16 mouse cellular contexts compared by ENCODE assay signal in genomic region chr13:41822617-41823016, GRCm38 (mm10). TPM values are rescaled to one million over a fixed set of nuclear protein-coding genes. Genes with fewer than 3 reads are reported as not detected.
DNase-seq lines count a peak whose midpoint lies in the region; ATAC-seq and TF ChIP-seq lines count a peak whose summit lies in the region.
"Had no signal": no experiment of that assay in that cellular context is flagged by ENCODE, and none has a peak within 500 bp of the region (broad histone marks: within the 10 kb centered on the region; RNA-seq: fewer than 3 reads in every experiment).

No protein-coding gene starts in this region.

- H3K4me2 ChIP-seq in forebrain, embryonic 12.5 days: no peak overlapping the region
- H3K4me2 ChIP-seq in hindbrain, embryonic 12.5 days (replicated peaks): no peak overlapping the region
- no peak overlapping the region for H3K4me2 ChIP-seq in intestine, embryonic 16.5 days (ENCODE audit: low read depth, low read length)
- H3K4me2 ChIP-seq: hindbrain, embryonic 13.5 days; limb, embryonic 12.5 days; liver, embryonic 13.5 days; lung, embryonic 15.5 days; midbrain, embryonic 13.5 days had no signal

- intact Hi-C loops in left cerebral cortex, postnatal 25 days (cut with DNase I): loop anchor here (1.0 to 2.0 kb wide), 3 partner anchors 73 to 230 kb away; partner anchors contain the start of gene Hivep1

- WGBS in forebrain, embryonic 12.5 days: 30% methylated on average over 2 of the region's 2 CpGs
- 56% methylated on average over 2 of the region's 2 CpGs for WGBS in hindbrain, embryonic 12.5 days
- 39% methylated on average over 2 of the region's 2 CpGs for WGBS in intestine, embryonic 16.5 days

- no peak for ATAC-seq in forebrain, embryonic 12.5 days (ENCODE audit: low FRiP score)
- no peak for ATAC-seq in hindbrain, embryonic 12.5 days (ENCODE audit: low FRiP score)
- no peak for ATAC-seq in intestine, embryonic 16.5 days
- ATAC-seq: forebrain, embryonic 14.5 days; midbrain, embryonic 13.5 days had no signal

- no peak for TF ChIP-seq CTCF in layer of hippocampus, adult 2 months (conservative IDR thresholded peaks at IDR 0.05)

- no peak overlapping the region for H3K27ac ChIP-seq in layer of hippocampus, adult 2 months
- H3K27ac ChIP-seq in forebrain, embryonic 12.5 days: no peak overlapping the region
- no peak overlapping the region for H3K27ac ChIP-seq in hindbrain, embryonic 12.5 days
- no peak overlapping the region for H3K27ac ChIP-seq in intestine, embryonic 16.5 days (ENCODE audit: low read length)
- H3K27ac ChIP-seq: heart, adult 2 months; hindbrain, embryonic 13.5 days; limb, embryonic 12.5 days; liver, embryonic 13.5 days; lung, embryonic 15.5 days; midbrain, embryonic 13.5 days had no signal

- H3K27me3 ChIP-seq in forebrain, embryonic 12.5 days: no peaks in the 10 kb centered on the region
- no peaks in the 10 kb centered on the region for H3K27me3 ChIP-seq in hindbrain, embryonic 12.5 days
- H3K27me3 ChIP-seq in intestine, embryonic 16.5 days (replicated peaks; ENCODE audit: control insufficient read depth, insufficient read depth, low read length): no peaks in the 10 kb centered on the region
- H3K27me3 ChIP-seq: hindbrain, embryonic 13.5 days; limb, embryonic 12.5 days; liver, embryonic 13.5 days; lung, embryonic 15.5 days; midbrain, embryonic 13.5 days had no signal

- no peaks in the 10 kb centered on the region for H3K36me3 ChIP-seq in forebrain, embryonic 12.5 days (replicated peaks)
- no peaks in the 10 kb centered on the region for H3K36me3 ChIP-seq in hindbrain, embryonic 12.5 days
- H3K36me3 ChIP-seq in intestine, embryonic 16.5 days (ENCODE audit: control insufficient read depth, insufficient read depth, low read length): no peaks in the 10 kb centered on the region
- H3K36me3 ChIP-seq: G1E; hindbrain, embryonic 13.5 days; limb, embryonic 12.5 days; liver, embryonic 13.5 days; lung, embryonic 15.5 days; midbrain, embryonic 13.5 days had no signal

- DNase-seq in retina, postnatal 1 day: peak; percentile 16
- DNase-seq in retina, embryonic 14.5 days (ENCODE audit: low spot score): no peak
- peak; percentile 57 to 58 for DNase-seq in layer of hippocampus, adult 2 months (ENCODE audit: low spot score in 2 of 2)
- DNase-seq in left cerebral cortex, postnatal 25 days (ENCODE audit: low spot score in 2 of 2): peak; percentile 68 to 95
- DNase-seq: cerebellum, postnatal 14 days; heart, adult 2 months; liver, embryonic 13.5 days had no signal

- H3K4me3 ChIP-seq in layer of hippocampus, adult 2 months: no peak overlapping the region
- no peak overlapping the region for H3K4me3 ChIP-seq in forebrain, embryonic 12.5 days (replicated peaks)
- no peak overlapping the region for H3K4me3 ChIP-seq in hindbrain, embryonic 12.5 days
- no peak overlapping the region for H3K4me3 ChIP-seq in intestine, embryonic 16.5 days (ENCODE audit: low read length)
- H3K4me3 ChIP-seq: heart, adult 2 months; hindbrain, embryonic 13.5 days; limb, embryonic 12.5 days; liver, embryonic 13.5 days; lung, embryonic 15.5 days; midbrain, embryonic 13.5 days had no signal

- H3K9me3 ChIP-seq in forebrain, embryonic 12.5 days: no peaks in the 10 kb centered on the region
- H3K9me3 ChIP-seq in hindbrain, embryonic 12.5 days (replicated peaks): no peaks in the 10 kb centered on the region
- no peaks in the 10 kb centered on the region for H3K9me3 ChIP-seq in intestine, embryonic 16.5 days (ENCODE audit: control insufficient read depth, low read length)
- H3K9me3 ChIP-seq: G1E; hindbrain, embryonic 13.5 days; limb, embryonic 12.5 days; liver, embryonic 13.5 days; lung, embryonic 15.5 days; midbrain, embryonic 13.5 days had no signal

- H3K4me1 ChIP-seq in forebrain, embryonic 12.5 days: peaks cover 3% of the 10 kb centered on the region; the same call in 1 of the 2 replicates
- H3K4me1 ChIP-seq in hindbrain, embryonic 12.5 days: no peaks in the 10 kb centered on the region
- no peaks in the 10 kb centered on the region; the same call in 1 of the 2 replicates for H3K4me1 ChIP-seq in intestine, embryonic 16.5 days (ENCODE audit: control insufficient read depth, insufficient read depth, low read length)
- H3K4me1 ChIP-seq: hindbrain, embryonic 13.5 days; limb, embryonic 12.5 days; liver, embryonic 13.5 days; lung, embryonic 15.5 days; midbrain, embryonic 13.5 days had no signal

- H3K9ac ChIP-seq in forebrain, embryonic 12.5 days: no peak overlapping the region
- no peak overlapping the region for H3K9ac ChIP-seq in hindbrain, embryonic 12.5 days
- no peak overlapping the region for H3K9ac ChIP-seq in intestine, embryonic 16.5 days (ENCODE audit: low read depth, low read length)
- H3K9ac ChIP-seq: hindbrain, embryonic 13.5 days; limb, embryonic 12.5 days; liver, embryonic 13.5 days; lung, embryonic 15.5 days; midbrain, embryonic 13.5 days had no signal

RNA-seq across cellular contexts. Expression of gene Adtrp, which starts 24.9 kb away (rescaled TPM):
- not detected for total RNA-seq in layer of hippocampus, adult 2 months (2021)
- under 1 TPM; 0.50 to 0.94 TPM for total RNA-seq in left cerebral cortex, postnatal 25 days (2021)
- polyA plus RNA-seq in forebrain, embryonic 12.5 days (2016; fragmentation: Nextera tagmentation; extraction: Ambion mirVana): 0.19 and 0.24 TPM in 2 replicates
- polyA plus RNA-seq in hindbrain, embryonic 12.5 days (2016; fragmentation: Nextera tagmentation; extraction: Ambion mirVana): 0.45 and 1.3 TPM in 2 replicates
- 21.5 and 32.5 TPM in 2 replicates for polyA plus RNA-seq in intestine, embryonic 16.5 days (2015; fragmentation: Nextera tagmentation; extraction: Ambion mirVana)
- total RNA-seq: G1E had no signal
- polyA plus RNA-seq: forebrain, embryonic 14.5 days; G1E; liver, embryonic 13.5 days; midbrain, embryonic 13.5 days had no signal
